10 mouse cellular contexts compared by ENCODE assay signal in genomic region chr7:6835351-6835750, GRCm38 (mm10).
DNase-seq lines count a peak whose midpoint lies in the region; ATAC-seq and TF ChIP-seq lines count a peak whose summit lies in the region.
"Had no signal": no experiment of that assay in that cellular context is flagged by ENCODE, and none has a peak within 500 bp of the region (broad histone marks: within the 10 kb centered on the region; RNA-seq: fewer than 3 reads in every experiment).

No protein-coding gene starts in this region.

- peaks cover 5% of the 10 kb centered on the region; the same call in 1 of the 2 replicates for H3K4me1 ChIP-seq in intestine, embryonic 15.5 days (replicated peaks)
- H3K4me1 ChIP-seq in intestine, embryonic 16.5 days (ENCODE audit: control insufficient read depth, insufficient read depth, low read length) = peaks cover 5% of the 10 kb centered on the region
- peaks cover 11% of the 10 kb centered on the region for H3K4me1 ChIP-seq in forebrain, embryonic 15.5 days
- H3K4me1 ChIP-seq in midbrain, embryonic 11.5 days (ENCODE audit: control insufficient read depth, insufficient read depth, low read length) = peaks cover 6% of the 10 kb centered on the region; the same call in 1 of the 2 replicates
- no peaks in the 10 kb centered on the region for H3K4me1 ChIP-seq in lung, adult 2 months (ENCODE audit: control insufficient read depth, insufficient read depth, low read length)

- H3K9me3 ChIP-seq in intestine, embryonic 15.5 days = no peaks in the 10 kb centered on the region
- H3K9me3 ChIP-seq in intestine, embryonic 16.5 days (ENCODE audit: control insufficient read depth, low read length) = no peaks in the 10 kb centered on the region
- no peaks in the 10 kb centered on the region for H3K9me3 ChIP-seq in forebrain, embryonic 15.5 days
- H3K9me3 ChIP-seq in midbrain, embryonic 11.5 days (ENCODE audit: control insufficient read depth, low read length) = no peaks in the 10 kb centered on the region

- H3K36me3 ChIP-seq in intestine, embryonic 15.5 days = no peaks in the 10 kb centered on the region
- H3K36me3 ChIP-seq in intestine, embryonic 16.5 days (ENCODE audit: control insufficient read depth, insufficient read depth, low read length) = no peaks in the 10 kb centered on the region
- H3K36me3 ChIP-seq in forebrain, embryonic 15.5 days = no peaks in the 10 kb centered on the region
- H3K36me3 ChIP-seq in midbrain, embryonic 11.5 days (ENCODE audit: control insufficient read depth, insufficient read depth, low read length) = no peaks in the 10 kb centered on the region

- DNase-seq in brain, embryonic 14.5 days (ENCODE audit: low read depth) = peak; percentile 88
- DNase-seq in midbrain, embryonic 11.5 days (ENCODE audit: low spot score, missing footprints) = peak; percentile 91
- no peak for DNase-seq in thymus, adult 18-20 months
- DNase-seq in MN1 (ENCODE audit: low spot score) = no peak
- no peak for DNase-seq in lung, adult 2 months

- no peak for TF ChIP-seq CTCF in brain, embryonic 14.5 days (IDR thresholded peaks at IDR 0.05; ENCODE audit: borderline replicate concordance, extremely low read depth, insufficient read depth, insufficient read length)
- no peak for TF ChIP-seq CTCF in lung, adult 2 months (IDR thresholded peaks at IDR 0.05; ENCODE audit: insufficient read depth, low read length)

- WGBS in intestine, embryonic 15.5 days = 9% methylated on average over 5 of the region's 5 CpGs
- 10% methylated on average over 5 of the region's 5 CpGs for WGBS in intestine, embryonic 16.5 days
- 18% methylated on average over 5 of the region's 5 CpGs for WGBS in forebrain, embryonic 15.5 days
- 23% methylated on average over 5 of the region's 5 CpGs for WGBS in midbrain, embryonic 11.5 days
- 38% methylated on average over 5 of the region's 5 CpGs for WGBS in lung, adult 2 months

- no peak overlapping the region for H3K9ac ChIP-seq in intestine, embryonic 15.5 days
- H3K9ac ChIP-seq in intestine, embryonic 16.5 days (ENCODE audit: low read depth, low read length) = no peak overlapping the region
- H3K9ac ChIP-seq in forebrain, embryonic 15.5 days (replicated peaks) = no peak overlapping the region
- peak overlapping the region; percentile 18; the same call in 1 of the 2 replicates for H3K9ac ChIP-seq in midbrain, embryonic 11.5 days (ENCODE audit: low read length)

- peak overlapping the region; percentile 51 for H3K27ac ChIP-seq in intestine, embryonic 15.5 days
- no peak overlapping the region; the same call in 1 of the 2 replicates for H3K27ac ChIP-seq in intestine, embryonic 16.5 days (ENCODE audit: low read length)
- peak overlapping the region; percentile 67 for H3K27ac ChIP-seq in forebrain, embryonic 15.5 days (replicated peaks)
- peak overlapping the region; percentile 58 for H3K27ac ChIP-seq in midbrain, embryonic 11.5 days (ENCODE audit: low read depth, low read length)
- H3K27ac ChIP-seq: left cerebral cortex, adult 2 months had no signal

- no peak overlapping the region for H3K4me2 ChIP-seq in intestine, embryonic 15.5 days (replicated peaks)
- H3K4me2 ChIP-seq in intestine, embryonic 16.5 days (ENCODE audit: low read depth, low read length) = no peak overlapping the region
- H3K4me2 ChIP-seq in forebrain, embryonic 15.5 days (replicated peaks) = no peak overlapping the region
- H3K4me2 ChIP-seq in midbrain, embryonic 11.5 days = no peak overlapping the region

- H3K4me3 ChIP-seq in intestine, embryonic 15.5 days (replicated peaks) = no peak overlapping the region
- no peak overlapping the region for H3K4me3 ChIP-seq in intestine, embryonic 16.5 days (ENCODE audit: low read length)
- H3K4me3 ChIP-seq in forebrain, embryonic 15.5 days = no peak overlapping the region
- no peak overlapping the region for H3K4me3 ChIP-seq in midbrain, embryonic 11.5 days (ENCODE audit: low read depth, low read length)
- H3K4me3 ChIP-seq in lung, adult 2 months (replicated peaks; ENCODE audit: extremely low read depth, low read depth, low read length) = no peak overlapping the region
- H3K4me3 ChIP-seq: left cerebral cortex, adult 2 months had no signal

- no peak for TF ChIP-seq POLR2A in brain, embryonic 14.5 days (IDR thresholded peaks at IDR 0.05; ENCODE audit: borderline replicate concordance, extremely low read depth, insufficient read depth, insufficient read length, poor library complexity, severe bottlenecking)
- TF ChIP-seq POLR2A in lung, adult 2 months (IDR thresholded peaks at IDR 0.05; ENCODE audit: borderline replicate concordance, extremely low read depth, low read depth, low read length) = no peak

- ATAC-seq in intestine, embryonic 15.5 days = 0 out of 2 replicates have a peak, but pooled peaks have one; percentile 23
- no peak for ATAC-seq in intestine, embryonic 16.5 days
- peak; percentile 79 for ATAC-seq in forebrain, embryonic 15.5 days (replicated peaks)
- ATAC-seq in midbrain, embryonic 11.5 days (ENCODE audit: low FRiP score) = peak; percentile 90

- no peaks in the 10 kb centered on the region for H3K27me3 ChIP-seq in intestine, embryonic 15.5 days (replicated peaks)
- H3K27me3 ChIP-seq in intestine, embryonic 16.5 days (replicated peaks; ENCODE audit: control insufficient read depth, insufficient read depth, low read length) = no peaks in the 10 kb centered on the region
- no peaks in the 10 kb centered on the region for H3K27me3 ChIP-seq in forebrain, embryonic 15.5 days
- no peaks in the 10 kb centered on the region for H3K27me3 ChIP-seq in midbrain, embryonic 11.5 days (ENCODE audit: control insufficient read depth, insufficient read depth, low read length)
- H3K27me3 ChIP-seq: CH12.LX had no signal

Comparison
In these comparisons a context has a peak if more than half of its experiments do, and no peak if none do; other contexts are left out.
1. DNase-seq: peak in brain, embryonic 14.5 days (single experiment) and midbrain, embryonic 11.5 days (single experiment); none in thymus, adult 18-20 months (0 of 2), MN1 (single experiment) and lung, adult 2 months (single experiment).